Mouse (Mus musculus): ENCODE data around the gene Hcn2.
"Not testable (repeated sequence)": the region's sequence is repeated elsewhere in the genome, so short reads cannot be mapped to it uniquely, and the experiment has no call there.

DNA sequence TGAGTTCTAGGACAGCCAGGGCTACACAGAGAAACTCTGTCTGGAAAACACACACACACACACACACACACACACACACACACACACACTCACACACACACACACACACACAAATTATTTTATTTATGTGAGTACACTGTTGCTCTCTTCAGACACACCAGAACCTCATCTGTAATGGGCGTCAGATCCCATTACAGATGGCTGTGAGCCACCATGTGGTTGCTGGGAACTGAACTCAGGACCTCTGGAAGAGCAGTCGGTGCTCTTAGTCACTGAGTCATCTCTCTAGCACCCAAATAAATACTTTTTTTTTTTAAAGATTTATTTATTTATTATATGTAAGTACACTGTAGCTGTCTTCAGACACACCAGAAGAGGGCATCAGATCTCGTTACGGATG, 13.5 kb upstream of the Hcn2 start:
- TF ChIP-seq CTCF (IDR thresholded peaks at IDR 0.05; ENCODE audit: control insufficient read depth, insufficient read depth, low read length); POLR2A (IDR thresholded peaks at IDR 0.05; ENCODE audit: borderline replicate concordance, control insufficient read depth, low read depth, low read length): not testable (repeated sequence)

All from bone marrow, adult 2 months (tissue).